Mouse (Mus musculus) gastrocnemius, adult 8-10 months (tissue): ENCODE results near the gene Jam2. TPM values are rescaled to one million over a fixed set of nuclear protein-coding genes. Genes with fewer than 3 reads are reported as not detected.

Experiments used
- DNase-seq, 2 experiments: peaks; one replicate each; pipeline ENCODE4 v3.0.0; 2022; ENCODE audit warnings: low spot score in 2 of 2
- total RNA-seq, 4 experiments: library from RNA; stranded (reverse); gene quantifications; 2 replicates each; pipeline ENCODE4 v1.2.4; 2022

The Jam2 gene
- total RNA-seq, 4 experiments from 2014 or later, result 10.6 to 16.3 (median 12.7) TPM

GRCm38 (mm10) chr16:84835823-84836743, 62.2 kb downstream of the Jam2 start:
- DNase-seq, result peak; percentile 16 to 28

GRCm38 (mm10) chr16:84838576-84838975, 64.7 kb downstream of the Jam2 start:
- DNase-seq, result no peak

- no peak for DNase-seq
Measured at GRCm38 (mm10) chr16:84853492-84853891, 79.6 kb downstream of the Jam2 start.

- no peak for DNase-seq
Measured at GRCm38 (mm10) chr16:84864656-84865055, 90.7 kb downstream of the Jam2 start.

- no peak for DNase-seq
Measured at GRCm38 (mm10) chr16:84873805-84874204, 99.9 kb downstream of the Jam2 start.

GRCm38 (mm10) chr16:84875012-84875717, 101.2 kb downstream of the Jam2 start:
- no peak for DNase-seq

Other genes with a start within 250 kb of the Jam2 start
- gene Mrpl39, start 38.4 kb upstream of the Jam2 start, total RNA-seq, result 10 to 100 TPM; 12.0 to 14.5 (median 13.7) TPM
- gene Gabpa, start 60.8 kb downstream of the Jam2 start, total RNA-seq, result 10 to 100 TPM; 21.0 to 28.2 (median 24.4) TPM
- 1,000 to 10,000 TPM in 2 of 4 experiments, 100 to 1,000 TPM in 2; 869 to 1,085 (median 967) TPM for gene Atp5j, start 61.5 kb downstream of the Jam2 start, total RNA-seq